Mouse (Mus musculus) ES-Bruce4 (cell line): Measurements from ENCODE around the gene Dpep2nb.
A peak's percentile ranks its signal among the peaks of the same experiment; 100 is the strongest.

Source experiments
- CTCF ChIP-seq: IDR thresholded peaks from one replicate; pipeline ENCODE4 v1.8.1; 2011; ENCODE audit warnings: low read depth, low read length
- EP300 ChIP-seq: IDR thresholded peaks from 2 replicates; pipeline ENCODE4 v1.6.1; 2011; ENCODE audit warnings: low read depth, low read length; ENCODE audit not compliant: insufficient read depth
- POLR2A ChIP-seq: IDR thresholded peaks from one replicate; pipeline ENCODE4 v1.8.1; 2011; ENCODE audit warnings: low read length; ENCODE audit not compliant: insufficient read depth

DNA sequence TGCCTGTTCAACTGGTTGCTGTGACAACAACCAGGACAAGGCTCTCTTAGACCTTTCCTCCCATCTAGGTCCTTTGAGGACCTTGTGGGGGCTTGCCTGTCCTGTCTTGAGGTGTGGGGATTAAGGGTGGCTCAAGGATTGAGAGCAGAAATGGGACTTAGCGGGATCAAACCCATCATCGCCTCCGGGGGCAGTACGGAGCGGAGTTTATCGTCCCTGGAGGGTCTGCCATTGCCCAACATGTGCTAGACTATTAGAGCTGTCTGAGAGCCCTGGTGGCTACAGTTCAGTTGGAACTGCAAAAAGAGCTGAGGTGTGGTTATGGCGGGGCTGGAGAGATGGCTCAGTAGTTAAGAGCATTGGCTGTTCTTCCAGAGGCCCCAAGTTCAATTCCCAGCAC lies 30.4 kb downstream of the Dpep2nb start:
- TF ChIP-seq EP300 (no peak), CTCF (peak; percentile 42), POLR2A (no peak)
